Mouse (Mus musculus) spleen, adult 2 months (tissue): Measurements from ENCODE around the gene Megf8. TPM values are rescaled to one million over a fixed set of nuclear protein-coding genes. Genes with fewer than 3 reads are reported as not detected.

Experiments used
- DNase-seq, 2 experiments: peaks; one replicate each; pipeline versions ENCODE4 v3.0.0 to v3.0.0-alpha.2; 2012 to 2021; ENCODE audit warnings: low spot score in 2 of 2, low read depth in 1 of 2
- H3K27ac ChIP-seq: fragments of 200-500 bp; 2 replicates; pipeline ENCODE4 v1.5.1; 2012; ENCODE audit warnings: low read length, inconsistent platforms; ENCODE audit not compliant: insufficient read depth
- H3K27me3 ChIP-seq: fragments of 200-500 bp; 2 replicates; pipeline ENCODE4 v1.6.1; 2012; ENCODE audit warnings: mild to moderate bottlenecking, moderate library complexity, low read length, inconsistent platforms; ENCODE audit not compliant: control insufficient read depth, insufficient read depth
- H3K36me3 ChIP-seq: fragments of 200-500 bp; 2 replicates; pipeline ENCODE4 v1.6.1; 2012; ENCODE audit warnings: mild to moderate bottlenecking, low read length, inconsistent platforms; ENCODE audit not compliant: control insufficient read depth, insufficient read depth
- H3K4me1 ChIP-seq: fragments of 200-500 bp; 2 replicates; pipeline ENCODE4 v1.6.1; 2011; ENCODE audit warnings: inconsistent platforms; ENCODE audit not compliant: control insufficient read depth, insufficient read depth, insufficient read length
- H3K4me3 ChIP-seq: fragments of 200-500 bp; 2 replicates; pipeline ENCODE4 v1.5.1; 2011; ENCODE audit warnings: mild to moderate bottlenecking, inconsistent platforms; ENCODE audit not compliant: insufficient read depth, insufficient read length; ENCODE audit errors: extremely low read depth
- CTCF ChIP-seq: fragments of 200-500 bp; IDR thresholded peaks from 2 replicates; pipeline ENCODE4 v1.5.1; 2011; ENCODE audit warnings: mild to moderate bottlenecking, inconsistent platforms; ENCODE audit not compliant: insufficient read depth, insufficient read length, insufficient replicate concordance; ENCODE audit errors: extremely low read depth
- POLR2A ChIP-seq: fragments of 200-500 bp; IDR thresholded peaks from 2 replicates; pipeline ENCODE4 v1.6.1; 2011; ENCODE audit warnings: low read depth, low read length, inconsistent platforms
- WGBS: fragments of 180-500 bp; shearing (Covaris S2); methylation state at CpG from one replicate; pipeline ENCODE4 v1.1.7; 2018; 5-methylcytosine and 5-hydroxymethylcytosine counted together
- polyA plus RNA-seq: library from polyadenylated mRNA; depleted of rRNA; stranded (reverse); fragments of >200 nt; gene quantifications from 2 replicates; pipeline ENCODE4 v1.2.3, GENCODE M21; 2012

Gene Megf8
- polyA plus RNA-seq, 1 experiment: 11.0 TPM

- peak overlapping the region; percentile 75; the same call in 1 of the 2 replicates for H3K27ac ChIP-seq
- H3K4me3 ChIP-seq: no peak overlapping the region
- TF ChIP-seq CTCF: no peak
- TF ChIP-seq POLR2A: no peak
- WGBS: 84% methylated on average over 35 of the region's 35 CpGs
- no peak for DNase-seq
- H3K27me3 ChIP-seq: no peaks in the 10 kb centered on the region
- peaks cover 14% of the 10 kb centered on the region; the same call in 1 of the 2 replicates for H3K36me3 ChIP-seq
- peaks cover 27% of the 10 kb centered on the region for H3K4me1 ChIP-seq
Observed at GRCm38 (mm10) chr7:25270652-25271633, 46.0 kb upstream of the Megf8 start.

DNA sequence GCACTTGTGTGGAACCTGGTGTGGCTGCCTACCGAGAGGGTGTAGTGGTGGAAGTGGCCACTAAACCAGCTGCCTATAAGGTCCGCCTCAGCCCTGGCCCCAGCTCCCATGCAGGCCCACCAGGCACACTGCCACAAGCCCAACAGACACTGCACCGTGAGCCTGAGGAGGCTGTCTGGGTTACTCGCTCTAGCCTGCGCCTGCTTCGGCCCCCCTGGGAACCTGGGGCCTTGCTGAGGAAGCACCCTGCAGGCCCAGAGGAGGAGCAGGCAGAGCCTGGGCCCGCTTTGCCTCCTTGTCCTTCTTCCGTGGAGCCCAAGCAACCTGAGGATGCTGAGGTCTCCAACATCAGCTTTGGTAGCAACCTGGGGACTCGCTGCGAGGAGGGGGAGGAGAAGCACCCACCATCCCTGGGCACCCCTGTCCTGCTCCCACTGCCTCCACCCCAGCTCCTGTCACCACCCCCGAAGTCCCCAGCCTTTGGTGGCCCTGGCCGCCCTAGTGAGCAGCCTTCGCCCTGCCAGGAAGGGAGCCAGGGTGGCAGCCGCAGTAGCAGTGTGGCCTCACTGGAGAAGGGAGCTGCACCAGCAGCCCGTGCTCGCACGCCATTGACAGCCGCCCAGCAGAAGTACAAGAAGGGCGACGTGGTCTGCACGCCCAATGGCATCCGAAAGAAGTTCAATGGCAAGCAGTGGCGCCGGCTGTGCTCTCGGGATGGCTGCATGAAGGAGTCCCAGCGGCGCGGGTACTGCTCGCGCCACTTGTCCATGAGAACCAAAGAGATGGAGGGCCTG, 45.1 kb upstream of the Megf8 start:
- Histone ChIP-seq H3K27me3 (no peaks in the 10 kb centered on the region), H3K4me3 (no peak overlapping the region), H3K36me3 (peaks cover 14% of the 10 kb centered on the region; the same call in 1 of the 2 replicates), H3K27ac (no peak overlapping the region), H3K4me1 (peaks cover 27% of the 10 kb centered on the region)
- DNase-seq: no peak
- WGBS: 94% methylated on average over 29 of the region's 30 CpGs
- TF ChIP-seq POLR2A: no peak
- no peak for TF ChIP-seq CTCF

DNA sequence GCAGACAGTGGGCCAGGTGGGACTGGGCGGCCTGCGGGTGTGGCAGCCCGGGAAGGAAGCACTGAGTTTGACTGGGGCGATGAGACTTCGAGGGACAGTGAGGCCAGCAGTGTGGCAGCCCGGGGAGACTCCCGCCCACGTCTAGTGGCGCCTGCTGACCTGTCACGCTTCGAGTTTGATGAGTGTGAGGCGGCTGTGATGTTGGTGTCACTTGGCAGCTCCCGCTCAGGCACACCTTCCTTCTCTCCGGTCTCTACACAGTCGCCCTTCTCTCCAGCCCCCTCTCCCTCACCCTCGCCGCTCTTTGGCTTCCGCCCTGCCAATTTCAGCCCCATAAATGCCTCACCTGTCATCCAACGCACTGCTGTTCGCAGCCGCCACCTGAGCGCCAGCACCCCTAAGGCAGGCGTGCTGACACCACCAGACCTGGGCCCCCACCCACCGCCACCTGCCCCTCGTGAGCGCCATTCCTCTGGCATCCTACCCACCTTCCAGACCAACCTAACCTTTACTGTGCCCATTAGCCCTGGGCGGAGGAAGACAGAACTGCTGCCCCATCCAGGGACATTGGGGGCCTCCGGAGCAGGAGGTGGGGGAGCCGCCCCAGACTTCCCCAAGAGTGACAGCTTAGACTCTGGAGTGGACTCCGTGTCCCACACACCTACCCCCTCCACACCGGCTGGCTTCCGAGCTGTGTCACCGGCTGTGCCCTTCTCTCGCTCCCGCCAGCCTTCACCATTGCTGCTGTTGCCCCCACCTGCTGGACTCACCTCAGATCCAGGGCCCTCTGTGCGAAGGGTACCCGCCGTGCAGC, 44.3 kb upstream of the Megf8 start:
- 93% methylated on average over 38 of the region's 38 CpGs for WGBS
- peaks cover 14% of the 10 kb centered on the region; the same call in 1 of the 2 replicates for H3K36me3 ChIP-seq
- DNase-seq: no peak
- no peak overlapping the region for H3K27ac ChIP-seq
- H3K4me3 ChIP-seq: no peak overlapping the region
- peaks cover 28% of the 10 kb centered on the region for H3K4me1 ChIP-seq
- TF ChIP-seq CTCF (no peak), POLR2A (no peak)
- no peaks in the 10 kb centered on the region for H3K27me3 ChIP-seq

- Histone ChIP-seq H3K36me3 (peaks cover 14% of the 10 kb centered on the region; the same call in 1 of the 2 replicates), H3K27me3 (no peaks in the 10 kb centered on the region), H3K4me1 (peaks cover 31% of the 10 kb centered on the region), H3K4me3 (no peak overlapping the region), H3K27ac (peak overlapping the region; percentile 23; the same call in 1 of the 2 replicates)
- 89% methylated on average over 22 of the region's 22 CpGs for WGBS
- no peak for DNase-seq
- TF ChIP-seq CTCF (no peak), POLR2A (no peak)
Observed at GRCm38 (mm10) chr7:25273259-25274241, 43.4 kb upstream of the Megf8 start.

DNA sequence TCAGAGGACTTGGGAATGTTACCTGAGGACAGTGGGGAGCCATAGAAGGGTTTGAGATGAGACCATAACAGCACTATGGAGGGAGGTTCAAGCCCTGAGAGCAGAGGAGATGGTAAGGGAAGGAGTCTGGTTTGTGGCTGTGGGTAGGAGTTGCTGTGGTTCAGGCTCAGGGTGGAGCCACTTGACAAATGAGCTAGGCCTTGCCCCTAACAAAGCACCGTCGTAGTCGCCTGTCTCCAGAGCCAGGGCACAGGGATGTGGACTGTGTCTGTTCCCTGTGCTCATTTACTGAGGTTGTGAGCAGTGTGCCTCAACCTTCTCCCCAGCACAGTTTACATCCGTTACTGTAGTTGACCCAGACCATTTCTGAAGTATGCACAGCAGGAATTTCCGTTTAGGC, 42.4 kb upstream of the Megf8 start:
- TF ChIP-seq POLR2A: no peak
- no peak for TF ChIP-seq CTCF
- H3K27me3 ChIP-seq: no peaks in the 10 kb centered on the region
- peak overlapping the region; percentile 19 for H3K27ac ChIP-seq
- H3K4me3 ChIP-seq: no peak overlapping the region
- H3K36me3 ChIP-seq: peaks cover 14% of the 10 kb centered on the region; the same call in 1 of the 2 replicates
- WGBS: 43% methylated on average over 5 of the region's 5 CpGs
- H3K4me1 ChIP-seq: peaks cover 31% of the 10 kb centered on the region
- no peak for DNase-seq
